Mouse (Mus musculus) cortical plate, adult 2 months (tissue): ENCODE results near the gene Slc26a1.

Experiments
- CTCF ChIP-seq: fragments of 200-500 bp; IDR thresholded peaks from 2 replicates; pipeline ENCODE4 v1.5.1; 2011; ENCODE audit warnings: mild to moderate bottlenecking, control low read depth, low read length; ENCODE audit not compliant: insufficient read depth; ENCODE audit errors: extremely low read depth
- POLR2A ChIP-seq: fragments of 200-500 bp; IDR thresholded peaks from 2 replicates; pipeline ENCODE4 v1.6.1; 2011; ENCODE audit warnings: mild to moderate bottlenecking, low read length, control low read depth; ENCODE audit not compliant: insufficient read depth; ENCODE audit errors: extremely low read depth

DNA sequence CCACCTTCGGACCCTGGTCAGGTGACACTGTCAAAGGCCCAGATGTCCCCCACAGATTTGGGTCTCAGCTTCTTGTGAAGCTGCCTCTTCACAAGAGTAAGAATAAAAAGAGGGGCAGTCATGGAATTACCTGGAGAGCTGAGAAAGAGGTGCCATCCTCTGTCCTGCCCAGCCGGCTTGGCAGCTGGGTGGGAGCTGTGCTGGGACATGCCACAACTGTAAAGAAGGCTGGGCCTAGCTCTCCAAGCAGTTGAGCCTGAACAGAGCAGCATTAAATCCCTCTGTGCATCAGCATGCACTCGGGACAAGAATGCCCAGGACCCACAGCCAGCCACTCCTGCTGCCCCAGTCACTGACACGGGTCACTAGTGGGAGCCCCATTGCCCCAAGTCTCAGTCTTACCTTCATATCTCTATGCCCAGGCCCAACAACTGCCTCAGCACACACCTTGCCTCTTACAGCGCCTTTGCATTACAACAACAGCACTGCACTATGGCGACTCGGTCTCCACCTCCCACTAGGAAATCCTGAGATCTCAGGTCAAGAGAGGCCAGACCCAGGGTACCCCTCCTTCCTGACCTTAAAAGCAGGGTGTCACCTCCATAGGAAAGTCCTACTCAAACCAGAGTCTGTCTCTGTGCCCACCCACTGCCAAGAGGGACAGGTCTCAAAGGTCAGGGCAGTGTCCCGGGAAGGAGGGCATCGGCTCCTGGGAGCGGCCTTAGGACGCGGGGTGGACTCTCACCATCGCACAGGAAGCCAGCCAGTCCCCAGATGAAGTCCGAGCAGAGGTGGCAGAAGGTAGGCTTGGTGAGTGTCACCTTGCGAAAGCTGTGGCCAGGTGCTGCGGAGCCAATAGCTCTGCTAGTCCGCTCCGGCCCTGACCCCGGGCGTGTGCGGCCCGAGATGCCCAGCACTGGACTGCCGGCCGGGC is 15.4 kb downstream of the Slc26a1 start, which contains the start of gene Idua:
- TF ChIP-seq POLR2A (no peak), CTCF (no peak)
